Mouse (Mus musculus) common myeloid progenitor, adult 5-6 weeks (primary cell): ENCODE results near the gene Zfp13. TPM values are rescaled to one million over a fixed set of nuclear protein-coding genes. Genes with fewer than 3 reads are reported as not detected.
"Not testable (repeated sequence)": the region's sequence is repeated elsewhere in the genome, so short reads cannot be mapped to it uniquely, and the experiment has no call there.

Source experiments
- ATAC-seq: replicated peaks from 2 replicates; pipeline ENCODE4 v1.8.0; 2016; ENCODE audit warnings: low read depth, mild to moderate bottlenecking, moderate TSS enrichment, inconsistent platforms; ENCODE audit not compliant: poor library complexity, severe bottlenecking
- total RNA-seq: library from RNA; stranded (forward); fragments of 200-1000, 187-1606 nt; gene quantifications from 2 replicates; pipeline ENCODE4 v1.2.3, GENCODE M21; 2017

Gene Zfp13
- total RNA-seq, result 0.14 and 1.8 TPM in 2 replicates

DNA sequence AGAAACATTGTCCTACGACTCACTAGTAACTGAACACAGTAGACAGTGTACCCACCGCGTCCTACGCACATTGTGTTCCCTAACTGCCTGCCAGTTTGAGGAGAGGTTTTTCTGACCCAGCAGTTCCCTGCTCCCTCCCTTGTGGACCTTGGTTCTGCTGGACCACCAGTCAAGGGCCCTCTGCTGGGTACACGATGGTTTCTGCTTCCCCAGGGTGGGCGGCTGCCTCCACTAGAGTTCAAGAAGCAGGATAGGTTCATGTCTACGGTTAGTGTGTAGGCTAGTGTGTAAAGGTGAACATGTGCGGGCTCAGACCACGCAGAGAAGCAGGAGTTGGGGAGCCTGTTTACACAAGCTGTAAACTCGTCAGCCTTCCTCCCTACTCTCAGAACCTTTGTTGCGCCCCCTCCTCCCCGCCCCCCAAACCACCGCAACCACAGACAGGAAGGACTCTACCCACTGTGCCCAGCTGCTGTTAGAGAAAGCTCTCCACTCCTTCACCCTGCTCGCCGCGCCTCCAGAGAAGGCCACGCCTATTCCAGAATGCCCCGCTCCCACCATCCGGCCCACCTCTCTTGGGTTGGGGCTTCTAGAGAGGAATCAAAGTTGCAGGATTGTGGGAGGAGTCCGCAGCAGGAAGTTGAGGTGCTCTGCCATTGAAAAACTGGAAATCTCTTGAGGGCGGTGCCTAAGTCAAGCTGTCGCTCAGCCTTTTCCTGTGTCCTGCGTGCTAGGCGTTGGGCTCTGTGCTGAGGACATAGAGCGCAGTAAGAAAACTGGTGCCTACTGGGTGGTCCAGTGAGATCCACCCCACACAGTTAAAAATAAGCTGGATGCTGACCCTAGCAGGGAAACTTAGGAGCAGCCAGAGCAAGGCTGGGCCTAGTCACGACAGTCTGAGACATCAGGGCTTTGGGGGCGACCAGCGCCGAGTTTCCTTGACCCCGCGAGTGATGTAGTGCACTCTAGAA lies at the start of gene Zfp13:
TSS of gene Zfp13 (minus strand) at position 906 of the 971 bp plus-strand sequence.
- ATAC-seq, result peak; percentile 92

DNA sequence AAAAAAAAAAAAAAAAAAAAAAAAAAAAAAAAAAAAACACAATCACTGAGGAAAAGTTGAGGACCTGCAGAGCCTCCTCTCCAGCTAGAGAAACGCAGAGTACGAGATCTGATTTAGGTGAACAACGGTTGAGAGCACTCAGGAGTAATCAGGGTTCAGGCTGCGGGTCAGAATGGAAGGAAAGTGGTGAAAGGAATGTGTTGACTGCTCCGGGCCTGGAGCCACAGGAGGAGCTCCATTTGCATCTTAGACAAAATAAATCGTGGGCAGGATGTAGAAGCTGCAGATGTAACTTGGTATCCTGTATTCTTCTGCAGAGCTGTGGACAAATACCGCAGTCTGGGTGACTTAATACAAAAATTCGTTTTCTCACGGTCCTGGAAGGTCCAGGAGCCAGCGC lies 46.6 kb upstream of the Zfp13 start:
- no peak for ATAC-seq

DNA sequence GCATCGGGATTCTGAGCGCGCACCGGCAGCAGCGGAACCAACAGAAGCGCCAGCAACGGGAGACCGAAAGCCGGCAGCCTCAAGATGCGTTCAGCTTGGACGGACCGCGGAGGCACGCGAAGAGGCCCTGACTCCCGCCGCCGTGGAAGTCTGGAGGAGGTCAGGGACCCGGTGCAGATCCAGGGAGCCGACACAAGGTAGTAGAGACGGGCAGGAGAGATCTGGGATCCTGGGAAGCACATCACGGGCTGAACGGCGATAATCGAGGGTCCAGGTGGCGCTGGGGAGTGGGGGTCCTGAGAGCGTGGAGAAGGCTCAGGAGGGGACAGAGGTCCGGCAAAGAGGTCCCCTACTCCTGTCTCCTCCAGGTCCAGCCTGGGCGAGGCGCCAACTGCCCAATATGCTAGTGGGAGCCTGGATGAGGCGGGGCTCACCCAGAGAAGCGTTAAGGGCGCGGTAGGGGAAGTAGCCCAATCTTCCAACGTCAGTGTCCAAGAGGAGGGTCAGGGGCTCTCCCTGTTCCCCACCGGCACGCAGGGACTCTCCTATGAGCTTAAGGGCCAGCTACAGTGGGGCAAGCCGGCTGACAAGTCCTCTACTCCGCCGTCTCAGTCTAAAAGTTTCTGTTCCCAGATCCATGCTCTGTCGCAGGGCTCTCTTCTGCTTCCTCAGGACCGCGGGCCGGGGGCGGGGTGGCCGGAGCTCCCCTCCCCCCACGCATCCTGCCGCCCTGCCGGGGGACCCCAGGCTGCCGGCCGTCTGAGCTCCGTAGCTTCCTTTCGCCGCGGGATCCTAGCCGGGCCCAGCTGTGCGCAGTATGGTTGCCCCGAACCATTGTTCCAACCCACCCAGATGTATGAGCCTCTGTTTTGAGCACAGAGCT lies 45.6 kb upstream of the Zfp13 start, which contains the start of gene Mmp25:
TSS of gene Mmp25 (minus strand) at position 665 of the 883 bp plus-strand sequence.
- peak; percentile 64 for ATAC-seq

- ATAC-seq, result no peak
Observed at GRCm38 (mm10) chr17:23631241-23631640, 32.0 kb upstream of the Zfp13 start.

- peak; percentile 99 for ATAC-seq
Observed at GRCm38 (mm10) chr17:23630195-23631020, 31.1 kb upstream of the Zfp13 start.

DNA sequence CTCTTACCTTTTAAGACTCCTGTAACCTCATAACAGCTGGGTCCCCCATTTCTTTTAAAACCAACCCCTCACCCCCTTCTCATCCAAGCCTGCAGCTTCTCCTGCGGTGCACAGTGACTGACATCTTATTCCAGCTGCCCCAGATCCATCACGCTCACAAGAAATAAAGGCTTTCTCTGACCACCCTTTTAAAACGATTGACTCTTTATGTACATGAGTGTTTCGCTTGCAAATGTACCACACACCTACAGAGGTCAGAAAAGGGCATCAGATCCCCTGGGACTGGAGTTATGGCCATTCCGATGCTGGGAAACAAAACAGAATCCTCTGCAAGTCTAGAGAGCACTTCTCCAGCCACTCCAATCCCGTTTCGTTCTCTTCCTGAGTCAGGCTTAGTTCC lies 28.5 kb upstream of the Zfp13 start:
- ATAC-seq, result no peak

- ATAC-seq, result no peak
Observed at GRCm38 (mm10) chr17:23620351-23620750, 21.1 kb upstream of the Zfp13 start.

GRCm38 (mm10) chr17:23617087-23617486 lies 17.8 kb upstream of the Zfp13 start:
- peak; percentile 83 for ATAC-seq

GRCm38 (mm10) chr17:23610361-23610800 lies 11.1 kb upstream of the Zfp13 start:
- ATAC-seq, result peak; percentile 90

DNA sequence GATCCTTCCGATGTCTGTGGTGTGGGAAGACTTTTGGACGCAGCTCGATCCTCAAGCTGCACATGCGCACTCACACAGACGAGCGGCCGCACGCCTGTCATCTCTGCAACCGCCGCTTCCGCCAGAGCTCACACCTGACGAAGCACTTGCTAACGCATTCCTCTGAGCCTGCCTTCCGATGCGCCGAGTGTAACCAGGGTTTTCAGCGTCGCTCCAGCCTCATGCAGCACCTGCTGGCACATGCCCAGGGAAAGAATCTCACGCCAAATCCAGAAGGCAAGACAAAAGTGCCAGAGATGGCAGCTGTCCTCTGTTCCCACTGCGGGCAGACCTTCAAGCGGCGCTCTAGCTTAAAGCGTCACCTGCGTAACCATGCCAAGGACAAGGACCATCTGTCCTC lies 10.3 kb upstream of the Zfp13 start:
- no peak for ATAC-seq

- no peak for ATAC-seq
Observed at GRCm38 (mm10) chr17:23605220-23605619, 5.9 kb upstream of the Zfp13 start.

DNA sequence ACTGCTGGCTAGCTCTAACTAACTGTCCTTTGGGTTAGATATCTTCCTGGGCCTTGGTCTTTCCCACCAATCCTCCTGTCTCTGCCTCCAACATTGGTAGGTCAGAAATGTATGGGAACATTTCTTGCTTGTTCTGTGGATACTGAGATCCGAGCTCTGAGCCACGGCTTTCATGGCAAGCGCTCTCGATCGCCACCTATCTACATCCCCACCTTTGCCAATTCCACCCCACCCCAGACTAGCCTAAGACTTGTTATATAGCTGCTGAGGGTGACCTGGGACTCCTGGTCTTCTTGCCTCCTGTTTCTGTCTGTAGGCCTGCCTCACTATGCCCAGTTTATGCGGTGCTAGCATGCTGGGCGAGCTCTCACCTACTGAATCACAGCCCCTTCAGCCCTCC lies 5.1 kb upstream of the Zfp13 start:
- ATAC-seq, result no peak

- ATAC-seq, result peak; percentile 36
Observed at GRCm38 (mm10) chr17:23603542-23603941, 4.3 kb upstream of the Zfp13 start.

GRCm38 (mm10) chr17:23603077-23603476 lies 3.8 kb upstream of the Zfp13 start:
- ATAC-seq, result no peak

- ATAC-seq, result no peak
Observed at GRCm38 (mm10) chr17:23601836-23602585, 2.7 kb upstream of the Zfp13 start.

- ATAC-seq, result no peak
Observed at GRCm38 (mm10) chr17:23600641-23601622, 1.6 kb upstream of the Zfp13 start, which contains the start of gene Zscan10. TSS of gene Zscan10 (plus strand) at chr17:23600856.

- peak; percentile 16; the same call in 1 of the 2 replicates for ATAC-seq
Observed at GRCm38 (mm10) chr17:23599605-23600063, 347 bp upstream of the Zfp13 start.

- not testable (repeated sequence) for ATAC-seq
Observed at GRCm38 (mm10) chr17:23595139-23595538, 4.1 kb downstream of the Zfp13 start.
